In genomic region chr7:80721041-80721440, GRCm38 (mm10) we compare ENCODE assay signal across 19 mouse cellular contexts. TPM values are rescaled to one million over a fixed set of nuclear protein-coding genes. Genes with fewer than 3 reads are reported as not detected.
DNase-seq lines count a peak whose midpoint lies in the region; ATAC-seq and TF ChIP-seq lines count a peak whose summit lies in the region.
"Had no signal": no experiment of that assay in that cellular context is flagged by ENCODE, and none has a peak within 500 bp of the region (broad histone marks: within the 10 kb centered on the region; RNA-seq: fewer than 3 reads in every experiment).

No protein-coding gene starts in this region.

- no peak for ATAC-seq in liver, embryonic 12.5 days
- ATAC-seq in liver, postnatal 0 days = no peak
- ATAC-seq in frontal cortex, adult (ENCODE audit: low TSS enrichment) = peak; percentile 80
- no peak for ATAC-seq in midbrain, embryonic 14.5 days (ENCODE audit: low FRiP score, low TSS enrichment)
- ATAC-seq in hindbrain, embryonic 13.5 days (ENCODE audit: low FRiP score) = no peak
- no peak for ATAC-seq in kidney, embryonic 15.5 days (replicated peaks; ENCODE audit: low FRiP score)
- ATAC-seq: intestine, embryonic 15.5 days; Patski had no signal

- no peak for DNase-seq in liver, postnatal 0 days
- DNase-seq in layer of hippocampus, adult 9-11 months = peak; percentile 62
- peak; percentile 28 for DNase-seq in midbrain, embryonic 14.5 days
- DNase-seq in ovary, postnatal 14 days (ENCODE audit: low spot score) = no peak
- DNase-seq: B cell, adult 2 months; cerebellum, postnatal 25 days; heart, adult 11 months; kidney, postnatal 10 days; liver, embryonic 13.5 days; retina, postnatal 1 day had no signal

- peaks cover 53% of the 10 kb centered on the region for H3K4me1 ChIP-seq in liver, embryonic 12.5 days
- H3K4me1 ChIP-seq in liver, postnatal 0 days (ENCODE audit: insufficient read depth) = no peaks in the 10 kb centered on the region
- H3K4me1 ChIP-seq in midbrain, embryonic 14.5 days (ENCODE audit: control insufficient read depth, insufficient read depth, low read length) = no peaks in the 10 kb centered on the region
- H3K4me1 ChIP-seq in hindbrain, embryonic 13.5 days (replicated peaks) = no peaks in the 10 kb centered on the region
- no peaks in the 10 kb centered on the region for H3K4me1 ChIP-seq in kidney, embryonic 15.5 days
- H3K4me1 ChIP-seq: embryonic facial prominence, embryonic 13.5 days; intestine, embryonic 15.5 days had no signal

- H3K27ac ChIP-seq in liver, embryonic 12.5 days = 0 out of 2 replicates have a peak overlapping the region, but pooled peaks have one; percentile 14
- H3K27ac ChIP-seq in liver, postnatal 0 days (ENCODE audit: low read depth) = no peak overlapping the region
- H3K27ac ChIP-seq in midbrain, embryonic 14.5 days (replicated peaks; ENCODE audit: low read depth, low read length) = no peak overlapping the region
- no peak overlapping the region for H3K27ac ChIP-seq in hindbrain, embryonic 13.5 days
- H3K27ac ChIP-seq in kidney, embryonic 15.5 days = no peak overlapping the region
- H3K27ac ChIP-seq: embryonic facial prominence, embryonic 13.5 days; intestine, embryonic 15.5 days; limb, embryonic 10.5 days; macrophage had no signal

- no peak for TF ChIP-seq EP300 in liver, postnatal 0 days (IDR thresholded peaks at IDR 0.05; ENCODE audit: low read depth)

- H3K9me3 ChIP-seq in liver, embryonic 12.5 days (replicated peaks) = no peaks in the 10 kb centered on the region
- H3K9me3 ChIP-seq in liver, postnatal 0 days (ENCODE audit: low read length) = no peaks in the 10 kb centered on the region
- H3K9me3 ChIP-seq in midbrain, embryonic 14.5 days (ENCODE audit: control insufficient read depth, low read length) = no peaks in the 10 kb centered on the region
- no peaks in the 10 kb centered on the region for H3K9me3 ChIP-seq in hindbrain, embryonic 13.5 days
- no peaks in the 10 kb centered on the region for H3K9me3 ChIP-seq in kidney, embryonic 15.5 days (replicated peaks)
- H3K9me3 ChIP-seq: embryonic facial prominence, embryonic 13.5 days; intestine, embryonic 15.5 days; limb, embryonic 10.5 days; liver, embryonic 13.5 days had no signal

- H3K27me3 ChIP-seq in liver, embryonic 12.5 days (replicated peaks) = no peaks in the 10 kb centered on the region
- H3K27me3 ChIP-seq in liver, postnatal 0 days (ENCODE audit: insufficient read depth, low read length) = no peaks in the 10 kb centered on the region
- H3K27me3 ChIP-seq in midbrain, embryonic 14.5 days (ENCODE audit: control insufficient read depth, insufficient read depth, low read length) = no peaks in the 10 kb centered on the region
- H3K27me3 ChIP-seq in hindbrain, embryonic 13.5 days = no peaks in the 10 kb centered on the region
- H3K27me3 ChIP-seq in kidney, embryonic 15.5 days = no peaks in the 10 kb centered on the region
- H3K27me3 ChIP-seq: embryonic facial prominence, embryonic 13.5 days; intestine, embryonic 15.5 days; liver, embryonic 13.5 days; Patski had no signal

- peaks cover 73% of the 10 kb centered on the region for H3K36me3 ChIP-seq in liver, embryonic 12.5 days
- peaks cover 66% of the 10 kb centered on the region for H3K36me3 ChIP-seq in liver, postnatal 0 days (replicated peaks; ENCODE audit: insufficient read depth, low read length)
- H3K36me3 ChIP-seq in midbrain, embryonic 14.5 days (ENCODE audit: control insufficient read depth, insufficient read depth, low read length) = peaks cover 77% of the 10 kb centered on the region
- peaks cover 78% of the 10 kb centered on the region for H3K36me3 ChIP-seq in hindbrain, embryonic 13.5 days
- H3K36me3 ChIP-seq in kidney, embryonic 15.5 days = peaks cover 97% of the 10 kb centered on the region

- no peak overlapping the region for H3K4me3 ChIP-seq in liver, embryonic 12.5 days
- no peak overlapping the region for H3K4me3 ChIP-seq in liver, postnatal 0 days (ENCODE audit: low read depth, low read length)
- no peak overlapping the region for H3K4me3 ChIP-seq in midbrain, embryonic 14.5 days (replicated peaks; ENCODE audit: low read depth, low read length)
- H3K4me3 ChIP-seq in hindbrain, embryonic 13.5 days = no peak overlapping the region
- no peak overlapping the region for H3K4me3 ChIP-seq in kidney, embryonic 15.5 days (replicated peaks)
- H3K4me3 ChIP-seq: embryonic facial prominence, embryonic 13.5 days; intestine, embryonic 15.5 days; limb, embryonic 10.5 days; liver, embryonic 13.5 days had no signal

- TF ChIP-seq CTCF in liver, postnatal 0 days (IDR thresholded peaks at IDR 0.05; ENCODE audit: low read depth) = no peak

- no peak overlapping the region for H3K9ac ChIP-seq in liver, embryonic 12.5 days
- no peak overlapping the region for H3K9ac ChIP-seq in liver, postnatal 0 days (replicated peaks)
- no peak overlapping the region for H3K9ac ChIP-seq in midbrain, embryonic 14.5 days (replicated peaks; ENCODE audit: low read length)
- no peak overlapping the region for H3K9ac ChIP-seq in hindbrain, embryonic 13.5 days
- H3K9ac ChIP-seq in kidney, embryonic 15.5 days = no peak overlapping the region
- H3K9ac ChIP-seq: embryonic facial prominence, embryonic 13.5 days; intestine, embryonic 15.5 days; liver, embryonic 13.5 days had no signal

- WGBS in liver, embryonic 12.5 days (ENCODE audit: insufficient replicate concordance) = 63% methylated on average over 9 of the region's 9 CpGs
- 71% methylated on average over 9 of the region's 9 CpGs for WGBS in liver, postnatal 0 days (ENCODE audit: insufficient replicate concordance)
- WGBS in midbrain, embryonic 14.5 days = 23% methylated on average over 9 of the region's 9 CpGs
- WGBS in hindbrain, embryonic 13.5 days = 32% methylated on average over 9 of the region's 9 CpGs
- 47% methylated on average over 9 of the region's 9 CpGs for WGBS in kidney, embryonic 15.5 days

- no peak overlapping the region for H3K4me2 ChIP-seq in liver, embryonic 12.5 days
- H3K4me2 ChIP-seq in liver, postnatal 0 days (ENCODE audit: low read depth, low read length) = no peak overlapping the region
- H3K4me2 ChIP-seq in midbrain, embryonic 14.5 days (ENCODE audit: low read length) = no peak overlapping the region
- no peak overlapping the region for H3K4me2 ChIP-seq in hindbrain, embryonic 13.5 days
- H3K4me2 ChIP-seq in kidney, embryonic 15.5 days = no peak overlapping the region
- H3K4me2 ChIP-seq: embryonic facial prominence, embryonic 13.5 days; intestine, embryonic 15.5 days; liver, embryonic 13.5 days had no signal

RNA-seq across cellular contexts. Expression of gene Crtc3, which starts 32.4 kb away (rescaled TPM):
- polyA plus RNA-seq in liver, embryonic 12.5 days (2016; fragmentation: Nextera tagmentation; extraction: Ambion mirVana) = 7.0 and 7.1 TPM in 2 replicates
- polyA plus RNA-seq in liver, postnatal 0 days (2015; fragmentation: Nextera tagmentation; extraction: Ambion mirVana) = 4.1 and 5.4 TPM in 2 replicates
- polyA plus RNA-seq in midbrain, embryonic 14.5 days (2014; fragmentation: Nextera tagmentation; extraction: Ambion mirVana) = 11.7 and 14.0 TPM in 2 replicates
- polyA plus RNA-seq in hindbrain, embryonic 13.5 days (2015; fragmentation: Nextera tagmentation; extraction: Ambion mirVana) = 14.3 and 16.5 TPM in 2 replicates
- 20.6 and 21.9 TPM in 2 replicates for polyA plus RNA-seq in kidney, embryonic 15.5 days (2015; fragmentation: Nextera tagmentation; extraction: Ambion mirVana)

Comparison
In these comparisons a context has a peak if more than half of its experiments do, and no peak if none do; other contexts are left out.
1. DNase-seq: peak in layer of hippocampus, adult 9-11 months (single experiment) and midbrain, embryonic 14.5 days (single experiment); none in liver, postnatal 0 days (single experiment) and ovary, postnatal 14 days (single experiment).